Mouse (Mus musculus) left cerebral cortex, postnatal 36 days (tissue): ENCODE measurements around the gene Pde4d. TPM values are rescaled to one million over a fixed set of nuclear protein-coding genes. Genes with fewer than 3 reads are reported as not detected.

Source experiments
- DNase-seq, 2 experiments: peaks; one replicate each; pipeline ENCODE4 v3.0.0; 2021 to 2022; ENCODE audit warnings: low spot score in 2 of 2, mixed read lengths in 1 of 2
- intact Hi-C: fragments of 180-260 bp; cut with DNase I; formaldehyde crosslinking; loops from one replicate; pipeline ENCODE4 v1.15.1; 2025
- total RNA-seq, 2 experiments: library from RNA; stranded (reverse); gene quantifications; 2 replicates each; pipeline ENCODE4 v1.2.3; 2021

The Pde4d gene
- total RNA-seq, 2 experiments from 2014 or later = 110 to 119 TPM

- intact Hi-C loops = no loop called here
- DNase-seq = no peak
Observed at GRCm38 (mm10) chr13:108862173-108862572, 412.4 kb downstream of the Pde4d start.

DNA sequence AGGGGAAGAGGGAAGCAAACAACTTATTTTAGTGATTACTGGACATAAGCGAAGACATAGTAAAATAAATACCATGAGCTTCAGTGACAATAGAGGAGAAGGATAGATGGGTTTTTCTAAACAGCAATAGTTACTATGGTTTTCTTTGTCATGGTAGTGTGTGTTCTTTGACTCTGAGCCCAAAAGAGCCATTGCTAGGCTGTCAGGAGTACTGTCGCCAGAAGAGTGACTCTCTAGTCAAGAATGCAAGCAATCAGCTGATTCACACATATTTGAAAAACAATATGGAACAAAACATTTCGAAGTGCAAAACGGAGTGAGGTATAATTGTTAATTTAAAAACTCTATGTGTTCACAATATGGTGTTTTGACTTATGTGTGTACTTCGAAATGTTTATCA lies 450.4 kb downstream of the Pde4d start:
- DNase-seq = no peak
- intact Hi-C loops = no loop called here

- DNase-seq = no peak
- intact Hi-C loops = no loop called here
Observed at GRCm38 (mm10) chr13:108905121-108905520, 455.4 kb downstream of the Pde4d start.

GRCm38 (mm10) chr13:108909193-108909592 lies 459.4 kb downstream of the Pde4d start:
- intact Hi-C loops = no loop called here
- no peak for DNase-seq

GRCm38 (mm10) chr13:108914626-108915025 lies 464.9 kb downstream of the Pde4d start:
- no peak for DNase-seq
- intact Hi-C loops = no loop called here

DNA sequence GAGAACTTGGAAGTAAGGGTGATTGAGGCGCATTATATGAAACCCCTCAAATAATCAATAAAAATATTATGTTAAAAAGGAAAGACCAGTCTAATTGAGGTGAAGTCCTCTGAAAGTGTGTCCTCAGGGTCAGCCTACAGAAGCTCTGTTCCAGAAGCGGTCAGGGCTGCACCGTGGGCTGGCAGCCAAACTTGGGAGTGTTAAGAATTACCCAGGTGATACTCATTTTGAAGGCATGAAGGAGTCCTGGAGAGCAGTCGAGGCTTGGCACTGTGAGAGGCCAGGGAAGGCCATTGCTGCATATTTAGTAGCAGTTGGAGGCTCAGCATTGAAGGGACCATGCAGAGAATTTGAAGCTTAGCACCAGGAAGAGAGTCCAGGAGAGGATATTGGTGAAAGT lies 471.4 kb downstream of the Pde4d start:
- intact Hi-C loops = no loop called here

DNA sequence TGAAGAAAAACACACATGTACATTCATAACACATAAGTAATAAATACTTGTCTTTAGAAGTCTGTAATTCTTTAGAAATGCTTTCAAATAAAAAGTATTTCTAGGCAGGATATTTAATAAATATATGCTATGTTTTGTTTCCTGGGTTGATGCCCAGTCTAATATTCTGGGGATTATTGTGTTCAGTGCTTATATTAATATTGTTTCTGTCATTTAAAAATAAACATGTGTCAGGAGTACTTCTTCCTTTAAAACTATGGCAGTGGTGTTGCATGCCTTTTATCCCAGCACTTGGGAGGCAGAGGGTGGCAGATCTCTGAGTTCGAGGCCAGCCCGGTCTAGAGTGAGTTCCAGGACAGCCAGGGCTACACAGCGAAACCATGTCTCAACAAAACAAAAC lies 485.1 kb downstream of the Pde4d start:
- no peak for DNase-seq
- intact Hi-C loops = no loop called here

More for the DNA sequence above, 471.4 kb downstream of the Pde4d start:
- DNase-seq = no peak

DNA sequence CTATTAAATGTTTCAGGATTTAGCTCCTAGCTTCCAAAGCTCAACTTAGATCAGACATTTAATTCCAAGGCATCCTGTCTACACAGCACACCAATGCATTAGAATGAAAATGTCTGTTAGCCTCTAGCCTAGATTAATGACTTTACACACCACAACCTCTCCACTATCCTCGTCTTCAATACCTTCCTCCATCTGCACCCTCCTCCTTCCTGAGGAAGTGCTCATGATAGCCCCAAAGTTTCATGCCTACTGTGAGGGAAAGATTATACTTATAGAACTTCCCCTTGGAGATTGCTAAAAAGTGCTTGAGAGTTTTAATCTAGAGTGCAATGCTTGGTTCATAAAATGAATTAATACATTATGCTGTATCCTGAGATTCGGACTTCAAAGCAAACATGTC lies 487.5 kb downstream of the Pde4d start:
- DNase-seq = no peak
- intact Hi-C loops = no loop called here

DNA sequence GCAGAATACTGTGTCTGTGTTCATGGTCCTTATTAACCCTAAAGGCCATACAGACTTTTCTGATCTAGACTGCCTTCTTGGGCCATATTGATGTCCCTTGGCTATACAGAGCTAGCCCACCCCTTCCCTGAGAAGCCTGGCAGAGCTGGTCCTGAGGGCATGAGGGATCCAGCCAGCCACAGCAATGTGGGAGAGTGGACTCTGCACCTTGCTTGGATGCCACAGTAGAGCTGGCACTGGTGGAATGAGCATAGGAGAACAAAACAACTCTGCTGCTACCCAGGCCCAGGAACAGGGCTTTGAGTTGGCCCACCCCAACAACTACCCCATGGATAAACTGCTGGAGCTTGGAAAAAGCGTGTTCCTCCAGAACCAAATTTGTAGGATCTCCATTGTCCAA lies 503.2 kb downstream of the Pde4d start:
- no peak for DNase-seq
- intact Hi-C loops = no loop called here

DNA sequence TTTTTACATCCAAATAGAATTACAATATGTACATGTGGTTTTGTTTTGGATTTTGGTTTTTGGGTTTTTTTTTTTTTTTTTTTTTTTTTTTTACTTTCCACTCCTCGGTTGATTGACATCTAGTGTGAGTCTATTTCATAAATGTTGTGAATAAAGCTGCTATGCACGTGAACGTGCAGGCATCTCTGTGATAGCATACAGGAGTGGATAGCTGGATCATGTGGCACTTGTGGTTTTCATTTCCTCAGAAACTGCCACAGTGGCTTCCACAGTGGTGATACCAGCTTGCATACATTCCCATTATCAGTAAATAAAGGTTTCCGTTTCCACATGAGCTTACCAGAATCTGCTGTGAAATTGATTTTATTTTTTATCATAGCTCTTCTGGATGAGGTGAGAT lies 506.3 kb downstream of the Pde4d start:
- intact Hi-C loops = no loop called here
- DNase-seq = no peak

DNA sequence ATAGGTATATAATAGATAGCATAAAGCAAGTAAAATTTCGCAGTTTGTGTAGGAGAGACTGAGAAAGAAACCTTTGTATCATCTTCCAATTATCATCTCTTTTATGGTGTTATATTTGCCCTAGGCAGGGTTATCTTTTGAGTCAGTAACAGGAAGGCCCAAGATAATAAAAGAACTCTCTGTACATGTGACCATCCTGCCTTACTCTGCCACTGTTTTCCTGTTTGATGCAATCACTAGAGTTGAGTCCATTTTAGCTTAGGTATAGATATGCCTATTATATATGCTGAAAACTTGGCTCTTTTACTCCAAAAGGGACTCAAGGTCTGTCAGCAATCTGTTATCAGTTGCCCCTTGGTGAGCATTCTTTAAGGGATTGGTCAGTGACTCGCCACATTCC lies 514.3 kb downstream of the Pde4d start:
- intact Hi-C loops = no loop called here
- no peak for DNase-seq

- intact Hi-C loops = no loop called here
- DNase-seq = no peak
Observed at GRCm38 (mm10) chr13:108981144-108981543, 531.4 kb downstream of the Pde4d start.

DNA sequence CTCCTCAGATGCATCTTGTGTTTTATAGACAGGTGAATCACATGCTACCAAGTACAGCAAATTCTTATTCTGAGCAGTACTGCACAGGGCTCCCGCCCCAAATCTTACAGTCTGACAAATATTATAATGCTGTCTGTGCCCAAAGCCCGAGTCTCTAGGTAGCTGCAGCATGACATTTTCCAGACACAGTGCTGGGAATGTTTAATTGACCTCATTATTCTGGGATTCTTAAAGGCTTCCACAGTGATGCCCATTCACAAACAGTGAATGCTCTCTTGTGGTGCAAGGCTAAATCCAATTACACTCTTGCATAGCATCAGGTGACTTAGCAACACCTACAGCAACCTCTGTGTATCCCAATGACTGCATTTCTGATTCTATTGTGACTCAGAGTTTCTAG lies 549.0 kb downstream of the Pde4d start:
- no peak for DNase-seq
- intact Hi-C loops = no loop called here

GRCm38 (mm10) chr13:109024703-109025102 lies 575.0 kb downstream of the Pde4d start:
- intact Hi-C loops = loop anchor here (10.0 kb wide), 1 partner anchor 190 kb away; no protein-coding TSS in a partner anchor

GRCm38 (mm10) chr13:109047126-109047525 lies 597.4 kb downstream of the Pde4d start:
- intact Hi-C loops = no loop called here
- DNase-seq = peak; percentile 48 to 54

More at GRCm38 (mm10) chr13:109024703-109025102, 575.0 kb downstream of the Pde4d start:
- DNase-seq = no peak

DNA sequence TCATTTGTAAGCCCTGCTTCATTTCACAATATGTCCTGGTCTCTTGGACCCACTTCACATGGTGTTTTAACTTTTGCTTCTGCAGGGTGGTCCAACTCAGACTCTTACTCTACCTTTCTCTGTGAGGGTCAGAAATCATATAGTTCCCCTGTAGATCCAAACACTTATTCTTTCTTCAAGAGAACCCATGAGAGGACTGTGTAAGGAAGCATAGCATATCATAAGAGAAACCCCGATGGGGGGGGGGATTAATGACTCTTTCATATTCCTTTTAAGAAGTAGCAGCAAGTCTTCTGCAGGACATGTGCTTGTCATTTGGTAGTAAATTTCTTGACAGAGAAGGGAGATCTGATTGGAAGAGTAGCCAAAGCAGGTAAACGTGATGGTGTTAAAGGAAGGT lies 603.1 kb downstream of the Pde4d start:
- DNase-seq = no peak
- intact Hi-C loops = no loop called here

DNA sequence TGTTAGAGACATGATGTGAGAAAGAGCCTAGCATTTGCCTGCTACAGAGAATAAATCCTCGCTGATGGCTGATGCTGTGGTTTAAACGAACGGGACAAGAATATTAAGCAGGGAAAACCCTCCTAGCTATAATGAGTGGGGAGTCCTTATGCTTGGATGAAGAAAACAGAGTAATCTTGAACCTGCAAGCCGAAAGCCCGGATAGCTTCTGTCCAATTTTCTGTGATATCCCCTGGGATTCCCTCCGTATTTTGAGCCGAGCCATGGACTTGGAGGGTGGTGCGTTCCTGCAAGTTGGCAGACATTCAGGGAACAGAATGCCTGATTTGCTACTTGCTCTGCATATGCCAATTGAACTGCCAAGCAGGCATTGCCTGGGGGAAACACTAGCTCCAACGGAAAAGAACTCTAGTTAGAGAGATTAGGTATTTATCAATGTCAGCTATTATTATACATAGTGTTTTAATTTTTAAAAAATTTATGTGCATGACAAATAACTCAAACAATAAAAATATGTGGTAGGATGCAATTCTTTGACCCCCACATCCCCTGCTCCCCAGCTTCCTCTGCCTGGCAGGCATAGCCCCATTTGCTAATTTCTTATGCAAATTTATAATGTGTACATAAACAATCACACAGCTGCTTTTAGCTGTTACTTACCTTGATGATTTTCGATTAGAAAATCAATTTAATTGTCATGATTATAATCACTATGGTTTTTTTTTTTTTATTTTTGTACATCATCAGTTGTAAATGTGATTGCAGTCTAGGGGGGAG lies 603.7 kb downstream of the Pde4d start:
- peak; percentile 50 to 54 for DNase-seq
- intact Hi-C loops = no loop called here

GRCm38 (mm10) chr13:109058045-109058444 lies 608.3 kb downstream of the Pde4d start:
- intact Hi-C loops = no loop called here
- DNase-seq = no peak

- intact Hi-C loops = no loop called here
- no peak for DNase-seq
Observed at GRCm38 (mm10) chr13:109066581-109067159, 616.9 kb downstream of the Pde4d start.

GRCm38 (mm10) chr13:109068258-109069219 lies 618.8 kb downstream of the Pde4d start:
- intact Hi-C loops = no loop called here
- no peak for DNase-seq
